Mouse (Mus musculus): ENCODE data around the gene Jpt2. TPM values are rescaled to one million over a fixed set of nuclear protein-coding genes. Genes with fewer than 3 reads are reported as not detected.

The Jpt2 gene
- polyA plus RNA-seq, 1 experiment from 2014 or later = 125 TPM

DNA sequence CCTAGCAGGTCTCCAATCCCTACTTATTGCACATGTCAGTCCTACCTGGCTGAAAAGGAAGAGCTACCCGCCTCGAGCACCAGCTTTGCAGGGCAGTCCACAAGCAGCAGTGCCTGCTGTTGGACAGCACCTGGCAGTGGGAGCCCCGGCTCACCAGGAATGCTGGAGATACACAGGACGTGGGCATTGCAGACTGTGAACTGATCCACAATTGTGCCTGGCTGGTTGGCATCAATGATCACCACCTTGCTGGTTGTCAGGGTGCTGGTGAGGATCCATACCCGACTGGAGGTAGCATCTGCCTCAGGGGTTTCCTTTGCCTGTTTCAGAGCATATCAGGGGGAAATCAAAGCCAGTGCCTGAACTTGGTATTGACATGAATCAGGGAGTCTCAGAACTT, 58.4 kb downstream of the Jpt2 start:
- no peak overlapping the region for H3K9ac ChIP-seq (ENCODE audit: low read length)
- H3K4me2 ChIP-seq (ENCODE audit: low read length) = no peak overlapping the region
- no peaks in the 10 kb centered on the region for H3K27me3 ChIP-seq (replicated peaks; ENCODE audit: control insufficient read depth, insufficient read depth, low read length)
- no peak for ATAC-seq (replicated peaks; ENCODE audit: low FRiP score, low TSS enrichment, low read depth)
- DNase-seq (ENCODE audit: low spot score) = no peak
- 92% methylated on average over 5 of the region's 5 CpGs for WGBS
- H3K4me3 ChIP-seq (ENCODE audit: low read depth, low read length) = no peak overlapping the region
- no peaks in the 10 kb centered on the region for H3K9me3 ChIP-seq (ENCODE audit: control insufficient read depth, low read length)
- H3K4me1 ChIP-seq (replicated peaks; ENCODE audit: control insufficient read depth, insufficient read depth, low read length) = peaks cover 7% of the 10 kb centered on the region
- peaks cover 100% of the 10 kb centered on the region for H3K36me3 ChIP-seq (ENCODE audit: control insufficient read depth, insufficient read depth, low read length)
- H3K27ac ChIP-seq (ENCODE audit: low read depth) = no peak overlapping the region

DNA sequence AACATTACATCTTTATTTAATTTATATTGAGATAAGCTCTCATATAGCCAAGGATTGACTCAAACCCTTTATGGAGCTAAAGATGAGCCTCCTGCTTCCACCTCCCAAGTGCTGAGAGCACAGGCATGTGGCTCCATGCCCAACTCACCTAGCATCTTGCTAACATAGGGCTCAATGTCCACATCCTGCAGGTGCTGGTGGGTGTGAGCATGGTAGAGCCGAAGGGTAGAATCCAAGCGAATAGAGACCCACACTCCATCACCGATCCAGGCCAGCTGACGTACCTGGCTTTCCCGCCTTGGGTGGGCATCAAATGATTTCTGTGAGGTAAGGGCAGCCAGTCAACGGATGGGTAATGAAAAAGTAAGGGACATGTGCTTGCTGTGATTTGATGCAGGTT, 60.5 kb downstream of the Jpt2 start:
- Histone ChIP-seq H3K4me3 (ENCODE audit: low read depth, low read length) (no peak overlapping the region), H3K4me1 (replicated peaks; ENCODE audit: control insufficient read depth, insufficient read depth, low read length) (peaks cover 20% of the 10 kb centered on the region), H3K27me3 (replicated peaks; ENCODE audit: control insufficient read depth, insufficient read depth, low read length) (no peaks in the 10 kb centered on the region), H3K27ac (ENCODE audit: low read depth) (no peak overlapping the region), H3K9ac (ENCODE audit: low read length) (no peak overlapping the region), H3K4me2 (ENCODE audit: low read length) (no peak overlapping the region), H3K36me3 (ENCODE audit: control insufficient read depth, insufficient read depth, low read length) (peaks cover 81% of the 10 kb centered on the region), H3K9me3 (ENCODE audit: control insufficient read depth, low read length) (no peaks in the 10 kb centered on the region)
- 94% methylated on average over 6 of the region's 6 CpGs for WGBS
- no peak for DNase-seq (ENCODE audit: low spot score)
- ATAC-seq (replicated peaks; ENCODE audit: low FRiP score, low TSS enrichment, low read depth) = no peak

- H3K36me3 ChIP-seq (ENCODE audit: control insufficient read depth, insufficient read depth, low read length) = peaks cover 73% of the 10 kb centered on the region
- H3K4me1 ChIP-seq (replicated peaks; ENCODE audit: control insufficient read depth, insufficient read depth, low read length) = peaks cover 22% of the 10 kb centered on the region
- no peaks in the 10 kb centered on the region for H3K9me3 ChIP-seq (ENCODE audit: control insufficient read depth, low read length)
- H3K4me3 ChIP-seq (ENCODE audit: low read depth, low read length) = no peak overlapping the region
- no peak overlapping the region for H3K9ac ChIP-seq (ENCODE audit: low read length)
- no peak overlapping the region for H3K4me2 ChIP-seq (ENCODE audit: low read length)
- no peak overlapping the region for H3K27ac ChIP-seq (ENCODE audit: low read depth)
- WGBS = 86% methylated on average over 5 of the region's 5 CpGs
- DNase-seq (ENCODE audit: low spot score) (no peak), ATAC-seq (replicated peaks; ENCODE audit: low FRiP score, low TSS enrichment, low read depth) (no peak)
- no peaks in the 10 kb centered on the region for H3K27me3 ChIP-seq (replicated peaks; ENCODE audit: control insufficient read depth, insufficient read depth, low read length)
These were observed 61.3 kb downstream of the Jpt2 start for GRCm38 (mm10) chr17:24899153-24899552.

DNA sequence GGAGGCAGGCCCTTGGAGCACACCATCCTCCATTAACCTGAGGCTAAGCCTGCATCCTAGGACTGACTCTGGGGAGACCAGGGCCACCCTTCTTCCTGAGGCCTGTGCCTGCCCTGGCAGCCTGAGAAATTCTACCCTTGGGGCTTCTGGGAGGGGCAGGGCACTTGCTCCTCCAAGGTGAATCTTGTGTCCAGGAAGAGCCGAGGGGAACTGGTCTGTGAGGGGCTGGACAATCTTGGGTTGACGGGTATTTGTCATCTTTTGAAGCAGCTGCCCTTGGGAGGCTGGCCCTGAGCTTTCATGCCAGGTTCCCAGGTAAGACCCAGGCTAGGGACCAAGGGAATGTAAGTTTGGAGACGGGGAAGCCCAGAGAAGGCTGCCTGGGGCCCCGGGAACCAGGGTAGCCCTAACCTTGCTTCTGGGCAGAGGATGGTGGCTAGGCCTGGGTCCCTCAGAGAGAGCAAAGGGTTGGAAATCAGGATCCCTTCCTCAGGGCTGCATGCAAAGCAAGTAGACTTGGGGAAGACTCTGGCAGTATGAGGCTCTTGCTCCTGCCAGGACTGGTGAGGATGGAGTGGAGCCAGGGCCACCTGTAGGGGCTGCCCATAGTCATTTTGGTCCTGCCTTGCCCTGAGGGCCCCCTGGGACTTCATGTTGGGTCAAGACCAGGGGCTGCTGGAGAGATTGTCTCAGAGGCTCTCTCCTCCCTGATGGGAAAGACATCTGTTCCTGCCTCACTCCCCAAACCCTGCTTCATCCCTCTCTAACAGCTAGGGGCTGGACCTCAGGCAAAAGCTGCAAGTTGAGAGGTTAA, 62.2 kb downstream of the Jpt2 start:
- H3K27me3 ChIP-seq (replicated peaks; ENCODE audit: control insufficient read depth, insufficient read depth, low read length) = no peaks in the 10 kb centered on the region
- H3K4me3 ChIP-seq (ENCODE audit: low read depth, low read length) = no peak overlapping the region
- no peak overlapping the region for H3K4me2 ChIP-seq (ENCODE audit: low read length)
- ATAC-seq (replicated peaks; ENCODE audit: low FRiP score, low TSS enrichment, low read depth) (no peak), DNase-seq (ENCODE audit: low spot score) (no peak)
- peaks cover 67% of the 10 kb centered on the region for H3K36me3 ChIP-seq (ENCODE audit: control insufficient read depth, insufficient read depth, low read length)
- 72% methylated on average over 4 of the region's 4 CpGs for WGBS
- H3K27ac ChIP-seq (ENCODE audit: low read depth) = no peak overlapping the region
- no peaks in the 10 kb centered on the region for H3K9me3 ChIP-seq (ENCODE audit: control insufficient read depth, low read length)
- H3K9ac ChIP-seq (ENCODE audit: low read length) = no peak overlapping the region
- peaks cover 27% of the 10 kb centered on the region for H3K4me1 ChIP-seq (replicated peaks; ENCODE audit: control insufficient read depth, insufficient read depth, low read length)

DNA sequence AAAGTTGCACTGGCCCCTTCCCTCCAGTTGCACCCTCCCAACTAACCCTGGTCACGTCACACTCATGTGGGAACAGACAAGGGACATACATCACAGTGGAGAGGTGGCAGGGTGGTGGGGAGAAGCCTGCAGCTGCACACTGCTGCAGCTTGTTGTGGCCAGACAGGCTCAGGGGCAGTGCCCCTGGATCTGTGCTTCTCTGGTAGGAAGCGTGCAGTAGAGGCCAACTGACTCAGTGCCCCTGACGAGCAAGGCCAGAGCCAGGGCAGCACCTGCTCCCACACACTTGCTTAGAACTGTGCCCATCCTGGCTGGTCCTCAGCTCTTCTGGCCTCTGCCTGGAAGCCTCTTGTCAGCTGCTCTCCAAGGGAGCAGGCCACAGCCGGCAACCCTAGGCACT, 62.9 kb downstream of the Jpt2 start:
- Histone ChIP-seq H3K4me1 (replicated peaks; ENCODE audit: control insufficient read depth, insufficient read depth, low read length) (peaks cover 27% of the 10 kb centered on the region), H3K9ac (ENCODE audit: low read length) (no peak overlapping the region), H3K27me3 (replicated peaks; ENCODE audit: control insufficient read depth, insufficient read depth, low read length) (no peaks in the 10 kb centered on the region), H3K9me3 (ENCODE audit: control insufficient read depth, low read length) (no peaks in the 10 kb centered on the region), H3K4me2 (ENCODE audit: low read length) (peak overlapping the region; percentile 83; the same call in 1 of the 2 replicates), H3K4me3 (ENCODE audit: low read depth, low read length) (peak overlapping the region; percentile 97), H3K36me3 (ENCODE audit: control insufficient read depth, insufficient read depth, low read length) (peaks cover 67% of the 10 kb centered on the region), H3K27ac (ENCODE audit: low read depth) (no peak overlapping the region)
- DNase-seq (ENCODE audit: low spot score) (no peak), ATAC-seq (replicated peaks; ENCODE audit: low FRiP score, low TSS enrichment, low read depth) (no peak)
- 73% methylated on average over 4 of the region's 4 CpGs for WGBS

GRCm38 (mm10) chr17:24896993-24897269, 63.6 kb downstream of the Jpt2 start:
- WGBS = 28% methylated on average over 11 of the region's 11 CpGs
- H3K27me3 ChIP-seq (replicated peaks; ENCODE audit: control insufficient read depth, insufficient read depth, low read length) = no peaks in the 10 kb centered on the region
- H3K27ac ChIP-seq (ENCODE audit: low read depth) = peak overlapping the region; percentile 54; the same call in 1 of the 2 replicates
- peaks cover 27% of the 10 kb centered on the region for H3K4me1 ChIP-seq (replicated peaks; ENCODE audit: control insufficient read depth, insufficient read depth, low read length)
- H3K4me2 ChIP-seq (ENCODE audit: low read length) = peak overlapping the region; percentile 83
- peak overlapping the region; percentile 85 for H3K9ac ChIP-seq (ENCODE audit: low read length)
- DNase-seq (ENCODE audit: low spot score) (no peak), ATAC-seq (replicated peaks; ENCODE audit: low FRiP score, low TSS enrichment, low read depth) (no peak)
- H3K4me3 ChIP-seq (ENCODE audit: low read depth, low read length) = peak overlapping the region; percentile 97
- peaks cover 67% of the 10 kb centered on the region for H3K36me3 ChIP-seq (ENCODE audit: control insufficient read depth, insufficient read depth, low read length)
- no peaks in the 10 kb centered on the region for H3K9me3 ChIP-seq (ENCODE audit: control insufficient read depth, low read length)

DNA sequence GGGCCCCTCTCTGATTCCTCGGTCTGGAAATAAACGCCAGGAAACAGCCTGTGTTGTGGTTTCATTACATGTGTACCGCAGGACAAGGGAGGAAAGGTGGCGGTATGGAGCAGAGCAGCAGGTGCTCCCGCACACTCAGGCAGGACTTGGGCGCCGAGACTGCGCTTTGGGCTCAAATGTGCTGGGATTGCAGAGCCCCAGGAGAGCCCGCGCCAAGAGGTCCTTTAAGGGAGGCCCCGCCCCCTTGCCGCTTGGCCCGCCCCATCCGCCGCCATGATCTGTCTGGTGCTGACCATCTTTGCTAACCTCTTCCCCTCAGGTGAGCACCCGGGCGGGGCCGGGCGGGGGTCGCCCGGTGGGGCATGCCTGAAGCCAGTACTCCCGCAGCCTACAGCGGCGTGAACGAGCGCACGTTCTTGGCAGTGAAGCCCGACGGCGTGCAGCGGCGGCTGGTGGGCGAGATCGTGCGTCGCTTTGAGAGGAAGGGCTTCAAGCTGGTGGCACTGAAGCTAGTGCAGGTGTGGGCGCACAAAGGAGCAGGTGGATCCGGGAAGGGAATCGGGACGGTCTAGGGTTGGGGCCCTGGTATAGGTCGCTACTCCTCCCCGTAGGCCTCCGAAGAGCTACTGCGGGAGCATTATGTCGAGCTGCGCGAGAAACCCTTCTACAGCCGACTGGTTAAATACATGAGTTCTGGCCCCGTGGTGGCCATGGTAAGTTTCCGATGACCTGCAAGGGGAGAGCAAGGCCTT, 64.1 kb downstream of the Jpt2 start, which contains the start of gene Nme3:
Gene Nme3, plus strand, starts transcription at position 260 of the 752 bp plus-strand sequence.
- 1% methylated on average over 50 of the region's 50 CpGs for WGBS
- peak; percentile 90 for DNase-seq (ENCODE audit: low spot score)
- peaks cover 67% of the 10 kb centered on the region for H3K36me3 ChIP-seq (ENCODE audit: control insufficient read depth, insufficient read depth, low read length)

GRCm38 (mm10) chr17:24895571-24896240, 64.8 kb downstream of the Jpt2 start:
- H3K27me3 ChIP-seq (replicated peaks; ENCODE audit: control insufficient read depth, insufficient read depth, low read length) = no peaks in the 10 kb centered on the region
- H3K4me3 ChIP-seq (ENCODE audit: low read depth, low read length) = peak overlapping the region; percentile 97
- peaks cover 27% of the 10 kb centered on the region for H3K4me1 ChIP-seq (replicated peaks; ENCODE audit: control insufficient read depth, insufficient read depth, low read length)
- no peaks in the 10 kb centered on the region for H3K9me3 ChIP-seq (ENCODE audit: control insufficient read depth, low read length)
- peak overlapping the region; percentile 85 for H3K9ac ChIP-seq (ENCODE audit: low read length)
- DNase-seq (ENCODE audit: low spot score) (no peak), ATAC-seq (replicated peaks; ENCODE audit: low FRiP score, low TSS enrichment, low read depth) (peak; percentile 3; the same call in 1 of the 2 replicates)
- peak overlapping the region; percentile 83 for H3K4me2 ChIP-seq (ENCODE audit: low read length)
- 11% methylated on average over 23 of the region's 23 CpGs for WGBS
- H3K27ac ChIP-seq (ENCODE audit: low read depth) = peak overlapping the region; percentile 69; the same call in 1 of the 2 replicates
- H3K36me3 ChIP-seq (ENCODE audit: control insufficient read depth, insufficient read depth, low read length) = peaks cover 67% of the 10 kb centered on the region

More for the DNA sequence above, 64.1 kb downstream of the Jpt2 start, which contains the start of gene Nme3:
- H3K4me2 ChIP-seq (ENCODE audit: low read length) = peak within 1 kb of the TSS; percentile 83
- peak within 1 kb of the TSS; percentile 85 for H3K9ac ChIP-seq (ENCODE audit: low read length)
- H3K9me3 ChIP-seq (ENCODE audit: control insufficient read depth, low read length) = no peaks in the 10 kb centered on the region
- peaks cover 27% of the 10 kb centered on the region for H3K4me1 ChIP-seq (replicated peaks; ENCODE audit: control insufficient read depth, insufficient read depth, low read length)
- H3K4me3 ChIP-seq (ENCODE audit: low read depth, low read length) = peak within 1 kb of the TSS; percentile 97
- H3K27me3 ChIP-seq (replicated peaks; ENCODE audit: control insufficient read depth, insufficient read depth, low read length) = no peaks in the 10 kb centered on the region
- H3K27ac ChIP-seq (ENCODE audit: low read depth) = peak within 1 kb of the TSS; percentile 69
- ATAC-seq (replicated peaks; ENCODE audit: low FRiP score, low TSS enrichment, low read depth) = peak; percentile 82

Measured in intestine, embryonic 14.5 days (tissue).